Mouse (Mus musculus) naive thymus-derived CD4-positive, alpha-beta T cell, adult 2 months (primary cell): ENCODE measurements around the gene Zswim4.

Experiments
- DNase-seq: peaks from one replicate; pipeline ENCODE4 v3.0.0-alpha.2; 2011; ENCODE audit warnings: low read depth

Zswim4 gene

GRCm38 (mm10) chr8:84200126-84200555 is 36.7 kb downstream of the Zswim4 start:
- DNase-seq = peak; percentile 45

GRCm38 (mm10) chr8:84199348-84200125 is 37.3 kb downstream of the Zswim4 start:
- DNase-seq = peak; percentile 55

- no peak for DNase-seq
Measured at GRCm38 (mm10) chr8:84198871-84199270, 38.0 kb downstream of the Zswim4 start.

GRCm38 (mm10) chr8:84197922-84198774 is 38.7 kb downstream of the Zswim4 start:
- DNase-seq = peak; percentile 99

GRCm38 (mm10) chr8:84197141-84197921 is 39.5 kb downstream of the Zswim4 start:
- peak; percentile 95 for DNase-seq

- peak; percentile 24 for DNase-seq
Measured at GRCm38 (mm10) chr8:84194224-84194743, 42.6 kb downstream of the Zswim4 start.

- DNase-seq = peak; percentile 79
Measured at GRCm38 (mm10) chr8:84193566-84193965, 43.3 kb downstream of the Zswim4 start.

- no peak for DNase-seq
Measured at GRCm38 (mm10) chr8:84193161-84193560, 43.7 kb downstream of the Zswim4 start.

GRCm38 (mm10) chr8:84192555-84192954 is 44.3 kb downstream of the Zswim4 start:
- DNase-seq = peak; percentile 83

GRCm38 (mm10) chr8:84192023-84192422 is 44.8 kb downstream of the Zswim4 start:
- DNase-seq = no peak

GRCm38 (mm10) chr8:84190191-84190867 is 46.5 kb downstream of the Zswim4 start:
- DNase-seq = no peak

- DNase-seq = no peak
Measured at GRCm38 (mm10) chr8:84189603-84190002, 47.3 kb downstream of the Zswim4 start.

GRCm38 (mm10) chr8:84188671-84189070 is 48.2 kb downstream of the Zswim4 start:
- DNase-seq = no peak

GRCm38 (mm10) chr8:84187065-84187755 is 49.6 kb downstream of the Zswim4 start:
- DNase-seq = peak; percentile 81

- peak; percentile 93 for DNase-seq
Measured at GRCm38 (mm10) chr8:84186547-84186946, 50.3 kb downstream of the Zswim4 start.

- DNase-seq = no peak
Measured at GRCm38 (mm10) chr8:84185117-84185516, 51.7 kb downstream of the Zswim4 start, which contains the start of gene Nanos3. Nanos3 (minus strand) TSS chr8:84185217.

- peak; percentile 40 for DNase-seq
Measured at GRCm38 (mm10) chr8:84184085-84185043, 52.5 kb downstream of the Zswim4 start.

- peak; percentile 45 for DNase-seq
Measured at GRCm38 (mm10) chr8:84183261-84184084, 53.4 kb downstream of the Zswim4 start.
